Mouse (Mus musculus) cerebellum, adult 9-11 months (tissue): Measurements from ENCODE around the gene Sfi1.
"Not testable (repeated sequence)": the region's sequence is repeated elsewhere in the genome, so short reads cannot be mapped to it uniquely, and the experiment has no call there.

Experiments used
- DNase-seq: peaks from one replicate; pipeline ENCODE4 v3.0.0; 2022

Sfi1 gene

GRCm38 (mm10) chr11:3193363-3193762, at the start of gene Sfi1:
Gene Sfi1 (minus strand): TSS chr11:3193463.
- no peak for DNase-seq

- no peak for DNase-seq
Observed at GRCm38 (mm10) chr11:3242395-3242794, 49.1 kb upstream of the Sfi1 start.

DNA sequence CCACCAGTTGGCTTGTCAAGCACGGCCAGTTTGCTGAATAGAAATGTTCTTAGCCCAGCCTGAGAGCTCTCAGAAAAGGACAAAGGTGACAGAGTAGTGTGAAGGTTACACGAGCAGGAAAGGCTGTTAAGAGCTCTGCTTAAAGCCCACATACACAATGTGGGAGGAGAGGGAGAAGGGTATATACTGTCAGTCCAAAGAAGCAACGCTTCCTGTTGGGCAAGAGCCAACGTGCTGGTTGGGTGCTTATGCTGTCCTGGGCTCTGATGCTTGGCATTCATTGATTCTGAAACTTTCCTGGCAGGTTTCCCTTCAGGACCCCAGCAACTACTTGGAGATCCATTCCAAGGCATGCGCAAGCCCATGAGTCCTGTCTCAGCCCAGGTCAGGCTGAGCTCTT, 42.0 kb upstream of the Sfi1 start:
- DNase-seq, result no peak

- DNase-seq, result no peak
Observed at GRCm38 (mm10) chr11:3233704-3234103, 40.4 kb upstream of the Sfi1 start.

DNA sequence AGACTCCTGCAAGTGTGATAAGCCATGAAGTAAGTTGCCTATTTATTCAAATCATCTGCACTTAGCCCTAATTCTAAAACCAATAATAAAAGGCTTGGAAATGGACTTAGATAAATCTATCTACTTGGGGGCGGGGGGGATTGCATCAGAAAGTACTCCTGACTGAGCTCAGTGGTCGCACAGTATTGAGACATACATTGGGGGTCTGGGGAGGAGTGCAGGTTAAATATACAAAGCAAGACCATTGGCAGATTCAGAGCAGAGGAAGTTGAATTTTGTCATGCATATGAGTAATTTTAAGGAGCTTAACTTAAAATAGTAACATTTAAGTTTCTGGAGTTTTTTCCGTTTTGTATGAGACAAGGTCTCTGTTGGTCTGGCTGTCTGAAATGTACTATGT, 39.0 kb upstream of the Sfi1 start:
- no peak for DNase-seq

GRCm38 (mm10) chr11:3227113-3227512, 33.9 kb upstream of the Sfi1 start:
- no peak for DNase-seq

DNA sequence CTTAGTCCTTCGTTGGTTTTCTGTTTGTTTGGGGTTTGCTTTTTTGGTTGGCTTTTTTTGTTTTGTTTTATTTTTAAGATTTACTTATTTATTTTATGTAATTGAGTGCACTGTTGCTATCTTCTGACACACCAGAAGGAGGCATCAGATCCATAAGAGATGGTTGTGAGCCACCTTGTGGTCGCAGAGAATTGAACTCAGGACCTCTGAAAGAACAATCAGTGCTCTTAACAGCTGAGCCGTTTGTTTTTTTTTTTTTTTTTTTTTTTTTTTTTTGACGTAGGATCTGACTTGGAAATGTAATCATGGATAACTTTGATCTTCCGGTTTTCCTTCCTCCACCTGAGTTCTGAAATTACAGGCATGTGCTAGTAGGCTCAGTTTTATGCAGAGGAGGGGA, 29.8 kb upstream of the Sfi1 start:
- DNase-seq, result no peak

DNA sequence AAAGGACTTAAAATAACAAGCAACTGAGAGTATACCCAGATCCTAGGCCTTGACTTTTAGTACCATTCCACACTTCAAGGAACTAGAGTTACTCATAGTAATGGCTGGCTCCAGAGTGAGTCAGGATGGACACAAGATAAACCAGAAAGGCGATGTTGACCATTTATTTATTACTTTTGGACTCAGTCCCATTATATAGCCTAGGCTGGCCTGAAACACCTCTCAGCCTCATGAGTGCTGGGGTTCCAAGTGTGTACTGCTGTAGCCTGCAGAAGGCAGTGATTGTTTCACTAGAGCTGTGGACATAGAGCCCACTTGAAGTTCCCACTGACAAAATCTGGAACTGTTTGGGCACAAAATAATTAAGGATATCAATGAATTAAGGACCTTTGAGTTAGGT, 19.3 kb upstream of the Sfi1 start:
- no peak for DNase-seq

GRCm38 (mm10) chr11:3206783-3207182, 13.5 kb upstream of the Sfi1 start:
- no peak for DNase-seq

- DNase-seq, result no peak
Observed at GRCm38 (mm10) chr11:3205207-3205606, 11.9 kb upstream of the Sfi1 start.

DNA sequence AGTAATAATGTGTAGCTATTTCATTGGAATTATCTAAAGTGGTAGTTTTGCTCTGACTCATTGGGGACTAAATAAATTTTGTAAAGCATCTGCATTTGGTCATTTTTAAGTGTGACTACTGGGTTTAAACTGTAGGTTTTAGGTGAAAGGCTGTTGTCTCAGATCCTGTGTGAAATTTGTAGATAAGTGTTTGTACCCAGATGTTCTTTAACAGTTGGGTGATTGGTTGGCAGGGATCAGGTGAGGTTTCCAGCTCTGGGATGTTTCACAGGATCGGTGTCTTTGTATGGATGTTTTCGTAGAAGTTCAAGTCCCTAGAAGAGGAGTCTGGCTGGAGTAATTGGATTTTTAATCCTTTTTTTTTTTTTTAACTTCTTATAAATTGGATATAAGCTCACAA, 10.5 kb upstream of the Sfi1 start:
- DNase-seq, result no peak

DNA sequence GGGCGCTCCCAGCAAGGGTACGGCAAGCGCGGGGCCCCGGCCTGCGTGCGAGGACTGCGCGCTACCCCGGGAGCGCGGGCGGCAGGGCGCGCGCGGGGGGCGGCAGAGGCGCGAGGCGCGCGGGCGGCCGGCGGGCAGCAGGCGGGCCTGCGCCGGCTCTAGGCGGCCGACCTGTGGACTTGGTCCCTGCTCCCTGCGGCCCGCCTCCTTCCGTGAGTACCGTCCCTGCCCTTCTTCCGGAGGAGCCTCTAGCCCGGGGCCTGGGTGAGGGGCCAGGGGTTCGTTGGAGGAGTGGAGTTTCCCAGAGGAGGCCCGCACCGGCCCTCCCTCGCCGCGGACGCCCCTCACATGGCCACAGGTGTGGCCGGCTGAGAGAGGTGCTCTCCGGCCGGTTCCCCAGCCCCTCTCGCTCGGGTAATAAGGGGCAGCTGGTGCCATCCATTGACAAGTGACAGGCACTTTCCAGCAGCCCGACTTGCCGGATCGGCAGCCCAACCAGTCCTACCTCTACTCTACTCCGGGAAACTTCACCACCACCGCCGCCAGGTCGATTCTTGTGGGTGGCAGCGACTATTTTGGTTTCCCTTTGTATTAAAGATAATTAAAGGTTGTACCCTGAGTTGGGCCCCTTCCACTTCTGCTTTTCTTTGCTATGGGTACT, 9.6 kb upstream of the Sfi1 start:
- DNase-seq, result peak; percentile 80

- DNase-seq, result peak; percentile 93
Observed at GRCm38 (mm10) chr11:3202231-3202701, 9.0 kb upstream of the Sfi1 start, which contains the start of gene Eif4enif1. Gene Eif4enif1 (plus strand): TSS chr11:3202392.

GRCm38 (mm10) chr11:3201326-3202230, 8.3 kb upstream of the Sfi1 start:
- DNase-seq, result peak; percentile 61

- DNase-seq, result peak; percentile 45
Observed at GRCm38 (mm10) chr11:3200636-3201035, 7.4 kb upstream of the Sfi1 start.

GRCm38 (mm10) chr11:3182707-3183106, 10.6 kb downstream of the Sfi1 start:
- DNase-seq, result not testable (repeated sequence)

DNA sequence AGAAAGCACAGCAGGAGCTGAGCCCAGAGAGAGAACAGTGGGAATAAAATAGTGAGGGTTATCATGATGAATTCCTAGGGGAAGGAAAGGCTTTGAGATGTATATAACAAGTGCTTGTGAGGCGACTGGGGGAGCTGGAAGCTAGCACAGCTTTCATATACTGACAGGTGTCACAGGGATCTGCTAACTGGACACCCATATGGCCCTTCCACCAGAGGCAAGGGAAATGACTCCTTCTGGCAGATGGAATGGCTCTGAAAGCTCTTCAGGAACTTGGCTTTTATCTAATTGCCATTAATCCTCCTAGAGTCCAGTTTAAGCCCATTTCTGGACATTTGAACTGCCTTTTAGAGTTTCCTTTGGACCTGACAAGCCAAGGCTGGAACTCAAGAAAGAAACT, 11.3 kb downstream of the Sfi1 start:
- not testable (repeated sequence) for DNase-seq

DNA sequence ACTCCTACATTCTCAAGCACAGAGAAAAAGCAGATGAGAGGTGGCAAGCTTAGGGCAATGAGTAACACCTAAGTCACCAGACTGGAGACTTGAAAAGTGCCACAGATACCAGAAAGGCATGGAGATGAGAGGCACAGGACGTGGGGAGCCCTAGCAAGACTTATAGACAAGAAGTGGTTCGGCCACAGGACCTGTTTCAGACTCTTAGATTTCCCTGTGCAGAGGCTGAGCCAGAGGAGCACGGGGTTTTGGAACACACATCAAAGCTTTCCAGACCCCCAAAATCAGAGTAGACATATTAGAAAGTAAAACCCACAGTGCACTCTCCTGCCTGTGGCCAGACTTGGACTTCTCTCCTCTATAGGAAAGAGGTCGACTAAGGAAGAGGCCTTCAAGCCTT, 12.0 kb downstream of the Sfi1 start:
- DNase-seq, result peak; percentile 58

- DNase-seq, result not testable (repeated sequence)
Observed at GRCm38 (mm10) chr11:3180510-3181160, 12.6 kb downstream of the Sfi1 start.

GRCm38 (mm10) chr11:3179726-3180092, 13.6 kb downstream of the Sfi1 start:
- not testable (repeated sequence) for DNase-seq

DNA sequence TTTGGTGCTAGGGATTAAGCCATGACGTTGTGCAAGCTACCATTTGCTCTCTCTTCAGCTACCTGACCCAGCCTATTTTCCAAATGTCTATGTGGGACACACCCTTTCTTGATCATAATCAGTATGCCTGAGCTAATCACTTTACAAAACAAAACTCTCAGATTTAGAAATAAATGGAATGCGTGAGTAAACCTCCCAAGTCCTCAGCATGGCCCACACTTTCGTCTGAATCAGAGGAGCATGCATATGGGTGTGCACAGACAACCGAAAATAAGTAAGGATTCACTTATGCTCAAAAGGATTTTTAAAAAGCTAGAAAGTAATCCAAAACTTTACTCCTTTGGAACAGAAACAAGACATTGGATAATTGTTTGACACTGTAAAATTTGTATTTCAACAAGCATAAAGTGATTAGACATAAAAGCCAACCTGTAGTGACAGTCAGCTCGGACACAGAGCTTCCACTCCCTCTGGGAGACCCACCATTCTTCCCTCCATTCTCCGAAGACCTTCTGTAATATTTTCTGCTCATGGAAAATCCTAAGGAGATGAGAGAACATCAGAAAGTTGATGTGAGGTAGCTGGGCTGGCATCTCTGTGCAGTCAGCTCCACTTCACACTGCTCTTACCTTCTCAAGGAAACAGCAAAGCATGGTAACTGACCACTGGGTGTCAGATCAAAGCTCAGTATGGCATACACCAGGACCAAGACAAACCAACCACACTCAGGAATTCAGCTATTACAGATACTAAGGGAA, 14.1 kb downstream of the Sfi1 start:
- DNase-seq, result not testable (repeated sequence)

GRCm38 (mm10) chr11:3173425-3174318, 19.6 kb downstream of the Sfi1 start:
- peak; percentile 56 for DNase-seq
